Mouse (Mus musculus) layer of hippocampus, postnatal 25 days (tissue): ENCODE data around the gene Prrxl1. TPM values are rescaled to one million over a fixed set of nuclear protein-coding genes. Genes with fewer than 3 reads are reported as not detected.

ENCODE experiments used
- DNase-seq, 2 experiments: peaks; one replicate each; pipeline ENCODE4 v3.0.0; 2022; ENCODE audit warnings: mixed read lengths in 2 of 2, low spot score in 1 of 2; ENCODE audit errors: extremely low spot score in 1 of 2
- total RNA-seq, 2 experiments: library from RNA; stranded (reverse); gene quantifications; 2 replicates each; pipeline ENCODE4 v1.2.3; 2021

Prrxl1 gene
- not detected for total RNA-seq

- DNase-seq, result no peak
Observed at GRCm38 (mm10) chr14:32599290-32600041, at the start of gene Prrxl1. Prrxl1 (plus strand) TSS chr14:32599407.

- DNase-seq, result no peak
Observed at GRCm38 (mm10) chr14:32551854-32552253, 47.4 kb upstream of the Prrxl1 start.

GRCm38 (mm10) chr14:32553198-32553903 is 45.9 kb upstream of the Prrxl1 start:
- DNase-seq, result no peak

GRCm38 (mm10) chr14:32554860-32555526 is 44.2 kb upstream of the Prrxl1 start:
- no peak for DNase-seq

GRCm38 (mm10) chr14:32561428-32561827 is 37.8 kb upstream of the Prrxl1 start:
- DNase-seq, result no peak

- no peak for DNase-seq
Observed at GRCm38 (mm10) chr14:32563661-32564060, 35.5 kb upstream of the Prrxl1 start.

GRCm38 (mm10) chr14:32572519-32572918 is 26.7 kb upstream of the Prrxl1 start:
- no peak for DNase-seq

GRCm38 (mm10) chr14:32578420-32578819 is 20.8 kb upstream of the Prrxl1 start:
- no peak for DNase-seq

- no peak for DNase-seq
Observed at GRCm38 (mm10) chr14:32583696-32584095, 15.5 kb upstream of the Prrxl1 start.

GRCm38 (mm10) chr14:32587013-32587784 is 12.0 kb upstream of the Prrxl1 start:
- peak; percentile 69 to 88 for DNase-seq

- DNase-seq, result no peak
Observed at GRCm38 (mm10) chr14:32590377-32590776, 8.8 kb upstream of the Prrxl1 start.

- DNase-seq, result peak; percentile 43 to 67
Observed at GRCm38 (mm10) chr14:32597232-32598231, 1.7 kb upstream of the Prrxl1 start.

- DNase-seq, result no peak
Observed at GRCm38 (mm10) chr14:32598437-32599219, 579 bp upstream of the Prrxl1 start.

- no peak for DNase-seq
Observed at GRCm38 (mm10) chr14:32600110-32600509, 903 bp downstream of the Prrxl1 start.

- DNase-seq, result no peak
Observed at GRCm38 (mm10) chr14:32605508-32605907, 6.3 kb downstream of the Prrxl1 start.

- DNase-seq, result no peak
Observed at GRCm38 (mm10) chr14:32606316-32606715, 7.1 kb downstream of the Prrxl1 start.

GRCm38 (mm10) chr14:32609392-32609791 is 10.2 kb downstream of the Prrxl1 start:
- peak; percentile 31 to 55 for DNase-seq

GRCm38 (mm10) chr14:32617253-32617652 is 18.0 kb downstream of the Prrxl1 start:
- no peak for DNase-seq

- no peak for DNase-seq
Observed at GRCm38 (mm10) chr14:32624245-32624644, 25.0 kb downstream of the Prrxl1 start.
